Mouse (Mus musculus): Measurements from ENCODE around the gene Parm1. TPM values are rescaled to one million over a fixed set of nuclear protein-coding genes. Genes with fewer than 3 reads are reported as not detected.

The Parm1 gene
- polyA plus RNA-seq, 1 experiment = 13.8 TPM

GRCm38 (mm10) chr5:91519521-91519920, 2.1 kb downstream of the Parm1 start:
- 64% methylated on average over 4 of the region's 4 CpGs for WGBS
- DNase-seq = no peak

GRCm38 (mm10) chr5:91532748-91533496, 15.5 kb downstream of the Parm1 start:
- no peak overlapping the region for H3K4me3 ChIP-seq (ENCODE audit: control insufficient read depth, insufficient read depth, low read length)
- TF ChIP-seq CTCF (IDR thresholded peaks at IDR 0.05; ENCODE audit: borderline replicate concordance, control insufficient read depth, extremely low read depth, insufficient read depth, low read length, poor library complexity) (no peak), POLR2A (IDR thresholded peaks at IDR 0.05; ENCODE audit: control insufficient read depth, extremely low read depth, insufficient read depth, low read length, poor library complexity) (no peak)
- no peak for DNase-seq

More at GRCm38 (mm10) chr5:91519521-91519920, 2.1 kb downstream of the Parm1 start:
- no peak overlapping the region for H3K27ac ChIP-seq (ENCODE audit: control insufficient read depth, insufficient read depth, low read length)
- TF ChIP-seq POLR2A (IDR thresholded peaks at IDR 0.05; ENCODE audit: control insufficient read depth, extremely low read depth, insufficient read depth, low read length, poor library complexity) (no peak), CTCF (IDR thresholded peaks at IDR 0.05; ENCODE audit: borderline replicate concordance, control insufficient read depth, extremely low read depth, insufficient read depth, low read length, poor library complexity) (no peak)
- no peaks in the 10 kb centered on the region for H3K36me3 ChIP-seq (ENCODE audit: control insufficient read depth, insufficient read depth, low read length)
- peaks cover 9% of the 10 kb centered on the region; the same call in 1 of the 2 replicates for H3K27me3 ChIP-seq (ENCODE audit: control insufficient read depth, insufficient read depth, low read length)
- peaks cover 11% of the 10 kb centered on the region for H3K4me1 ChIP-seq (replicated peaks; ENCODE audit: control insufficient read depth, insufficient read depth, low read length)
- H3K4me3 ChIP-seq (ENCODE audit: control insufficient read depth, insufficient read depth, low read length) = no peak overlapping the region

GRCm38 (mm10) chr5:91559071-91559610, 41.7 kb downstream of the Parm1 start:
- Histone ChIP-seq H3K4me1 (replicated peaks; ENCODE audit: control insufficient read depth, insufficient read depth, low read length) (no peaks in the 10 kb centered on the region), H3K4me3 (ENCODE audit: control insufficient read depth, insufficient read depth, low read length) (no peak overlapping the region), H3K27ac (ENCODE audit: control insufficient read depth, insufficient read depth, low read length) (no peak overlapping the region), H3K27me3 (ENCODE audit: control insufficient read depth, insufficient read depth, low read length) (no peaks in the 10 kb centered on the region), H3K36me3 (ENCODE audit: control insufficient read depth, insufficient read depth, low read length) (no peaks in the 10 kb centered on the region)
- TF ChIP-seq POLR2A (IDR thresholded peaks at IDR 0.05; ENCODE audit: control insufficient read depth, extremely low read depth, insufficient read depth, low read length, poor library complexity) = no peak
- 90% methylated on average over 7 of the region's 7 CpGs for WGBS
- no peak for DNase-seq

More at GRCm38 (mm10) chr5:91532748-91533496, 15.5 kb downstream of the Parm1 start:
- Histone ChIP-seq H3K27ac (ENCODE audit: control insufficient read depth, insufficient read depth, low read length) (no peak overlapping the region), H3K27me3 (ENCODE audit: control insufficient read depth, insufficient read depth, low read length) (no peaks in the 10 kb centered on the region), H3K36me3 (ENCODE audit: control insufficient read depth, insufficient read depth, low read length) (no peaks in the 10 kb centered on the region), H3K4me1 (replicated peaks; ENCODE audit: control insufficient read depth, insufficient read depth, low read length) (no peaks in the 10 kb centered on the region)
- 89% methylated on average over 10 of the region's 10 CpGs for WGBS

- WGBS = 77% methylated on average over 2 of the region's 2 CpGs
- no peak for TF ChIP-seq POLR2A (IDR thresholded peaks at IDR 0.05; ENCODE audit: control insufficient read depth, extremely low read depth, insufficient read depth, low read length, poor library complexity)
- no peak for TF ChIP-seq CTCF (IDR thresholded peaks at IDR 0.05; ENCODE audit: borderline replicate concordance, control insufficient read depth, extremely low read depth, insufficient read depth, low read length, poor library complexity)
- no peaks in the 10 kb centered on the region for H3K36me3 ChIP-seq (ENCODE audit: control insufficient read depth, insufficient read depth, low read length)
- no peaks in the 10 kb centered on the region for H3K27me3 ChIP-seq (ENCODE audit: control insufficient read depth, insufficient read depth, low read length)
- no peak for DNase-seq
- H3K4me1 ChIP-seq (replicated peaks; ENCODE audit: control insufficient read depth, insufficient read depth, low read length) = no peaks in the 10 kb centered on the region
- no peak overlapping the region for H3K4me3 ChIP-seq (ENCODE audit: control insufficient read depth, insufficient read depth, low read length)
- no peak overlapping the region for H3K27ac ChIP-seq (ENCODE audit: control insufficient read depth, insufficient read depth, low read length)
Measured at GRCm38 (mm10) chr5:91559711-91560110, 42.3 kb downstream of the Parm1 start.

- no peak overlapping the region for H3K27ac ChIP-seq (ENCODE audit: control insufficient read depth, insufficient read depth, low read length)
- no peak overlapping the region for H3K4me3 ChIP-seq (ENCODE audit: control insufficient read depth, insufficient read depth, low read length)
- 90% methylated on average over 3 of the region's 3 CpGs for WGBS
- H3K27me3 ChIP-seq (ENCODE audit: control insufficient read depth, insufficient read depth, low read length) = no peaks in the 10 kb centered on the region
- DNase-seq = no peak
- no peak for TF ChIP-seq POLR2A (IDR thresholded peaks at IDR 0.05; ENCODE audit: control insufficient read depth, extremely low read depth, insufficient read depth, low read length, poor library complexity)
- TF ChIP-seq CTCF (IDR thresholded peaks at IDR 0.05; ENCODE audit: borderline replicate concordance, control insufficient read depth, extremely low read depth, insufficient read depth, low read length, poor library complexity) = no peak
- H3K36me3 ChIP-seq (ENCODE audit: control insufficient read depth, insufficient read depth, low read length) = no peaks in the 10 kb centered on the region
- no peaks in the 10 kb centered on the region for H3K4me1 ChIP-seq (replicated peaks; ENCODE audit: control insufficient read depth, insufficient read depth, low read length)
Measured at GRCm38 (mm10) chr5:91561394-91561793, 44.0 kb downstream of the Parm1 start.

GRCm38 (mm10) chr5:91562486-91562885, 45.1 kb downstream of the Parm1 start:
- TF ChIP-seq CTCF (IDR thresholded peaks at IDR 0.05; ENCODE audit: borderline replicate concordance, control insufficient read depth, extremely low read depth, insufficient read depth, low read length, poor library complexity) = no peak
- no peak for TF ChIP-seq POLR2A (IDR thresholded peaks at IDR 0.05; ENCODE audit: control insufficient read depth, extremely low read depth, insufficient read depth, low read length, poor library complexity)
- DNase-seq = no peak
- no peak overlapping the region for H3K27ac ChIP-seq (ENCODE audit: control insufficient read depth, insufficient read depth, low read length)
- H3K4me1 ChIP-seq (replicated peaks; ENCODE audit: control insufficient read depth, insufficient read depth, low read length) = no peaks in the 10 kb centered on the region
- 86% methylated on average over 7 of the region's 7 CpGs for WGBS
- no peaks in the 10 kb centered on the region for H3K36me3 ChIP-seq (ENCODE audit: control insufficient read depth, insufficient read depth, low read length)
- no peak overlapping the region for H3K4me3 ChIP-seq (ENCODE audit: control insufficient read depth, insufficient read depth, low read length)
- no peaks in the 10 kb centered on the region for H3K27me3 ChIP-seq (ENCODE audit: control insufficient read depth, insufficient read depth, low read length)

Data from thymus, adult 2 months (tissue).